Comparison of ENCODE assay signal across 12 mouse cellular contexts in the genomic region with DNA sequence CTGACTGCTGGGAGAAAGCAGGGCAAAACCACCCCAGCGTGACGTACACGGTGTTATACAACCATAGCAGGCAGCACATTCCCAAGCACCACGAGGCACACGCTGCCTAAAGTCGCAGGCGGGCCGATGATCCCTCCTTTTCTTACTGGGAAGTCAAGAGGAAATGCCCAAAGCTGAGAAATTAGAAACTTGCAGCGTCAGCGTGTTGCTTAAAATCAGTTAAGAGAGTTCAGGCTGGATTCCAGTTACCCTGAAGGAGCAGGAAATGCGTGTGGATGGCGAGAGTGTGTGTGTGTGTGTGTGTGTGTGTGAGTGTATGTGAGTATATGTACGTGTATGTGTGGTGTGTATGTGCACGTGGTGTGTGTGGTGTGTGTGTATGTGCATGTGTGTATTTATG. TPM values are rescaled to one million over a fixed set of nuclear protein-coding genes. Genes with fewer than 3 reads are reported as not detected.
DNase-seq lines count a peak whose midpoint lies in the region; ATAC-seq and TF ChIP-seq lines count a peak whose summit lies in the region.
"Had no signal": no experiment of that assay in that cellular context is flagged by ENCODE, and none has a peak within 500 bp of the region (broad histone marks: within the 10 kb centered on the region; RNA-seq: fewer than 3 reads in every experiment).

No protein-coding gene starts in this region.

- no peaks in the 10 kb centered on the region for H3K9me3 ChIP-seq in embryonic facial prominence, embryonic 10.5 days
- no peaks in the 10 kb centered on the region for H3K9me3 ChIP-seq in kidney, postnatal 0 days (replicated peaks; ENCODE audit: low read length)
- H3K9me3 ChIP-seq: midbrain, embryonic 12.5 days had no signal

- DNase-seq in heart, adult 11 months, result peak; percentile 93
- DNase-seq in heart, postnatal 25 days (ENCODE audit: low spot score), result no peak
- peak; percentile 53 for DNase-seq in 416B (ENCODE audit: low read depth)
- peak; percentile 20 for DNase-seq in embryonic facial prominence, embryonic 10.5 days (ENCODE audit: low spot score)
- DNase-seq in kidney, postnatal 0 days (ENCODE audit: low spot score), result peak; percentile 88
- DNase-seq in thymus, adult 2 months, result no peak
- DNase-seq in cerebellum, postnatal 14 days, result no peak
- DNase-seq: cerebellum, adult 11 months; heart, adult 2 months had no signal

- no peaks in the 10 kb centered on the region for H3K36me3 ChIP-seq in embryonic facial prominence, embryonic 10.5 days (replicated peaks)
- H3K36me3 ChIP-seq in kidney, postnatal 0 days (ENCODE audit: insufficient read depth, low read length), result no peaks in the 10 kb centered on the region
- H3K36me3 ChIP-seq in thymus, adult 2 months (ENCODE audit: control insufficient read depth, insufficient read depth, low read length), result no peaks in the 10 kb centered on the region
- H3K36me3 ChIP-seq: midbrain, embryonic 12.5 days had no signal

- 72% methylated on average over 14 of the region's 14 CpGs for WGBS in embryonic facial prominence, embryonic 10.5 days
- 18% methylated on average over 14 of the region's 14 CpGs for WGBS in kidney, postnatal 0 days
- WGBS in thymus, adult 2 months, result 32% methylated on average over 14 of the region's 14 CpGs

- no peak overlapping the region for H3K9ac ChIP-seq in kidney, postnatal 0 days (ENCODE audit: low read depth, low read length)
- H3K9ac ChIP-seq: midbrain, embryonic 12.5 days had no signal

- H3K4me2 ChIP-seq in kidney, postnatal 0 days (ENCODE audit: low read length), result no peak overlapping the region
- H3K4me2 ChIP-seq: midbrain, embryonic 12.5 days had no signal

- H3K27me3 ChIP-seq in embryonic facial prominence, embryonic 10.5 days (replicated peaks; ENCODE audit: low read depth, poor library complexity, severe bottlenecking), result no peaks in the 10 kb centered on the region
- H3K27me3 ChIP-seq in kidney, postnatal 0 days (ENCODE audit: insufficient read depth, low read length), result no peaks in the 10 kb centered on the region
- no peaks in the 10 kb centered on the region for H3K27me3 ChIP-seq in thymus, adult 2 months (ENCODE audit: control insufficient read depth, insufficient read depth, low read length)
- H3K27me3 ChIP-seq: midbrain, embryonic 12.5 days had no signal

- intact Hi-C loops in heart, postnatal 25 days (cut with DNase I), result no loop called here

- no peak overlapping the region for H3K4me3 ChIP-seq in embryonic facial prominence, embryonic 10.5 days
- H3K4me3 ChIP-seq in kidney, postnatal 0 days (replicated peaks; ENCODE audit: low read depth, low read length), result no peak overlapping the region
- no peak overlapping the region for H3K4me3 ChIP-seq in thymus, adult 2 months (ENCODE audit: control insufficient read depth, insufficient read depth, low read length)
- H3K4me3 ChIP-seq: heart, adult 2 months; midbrain, embryonic 12.5 days had no signal

- TF ChIP-seq CTCF in kidney, postnatal 0 days (IDR thresholded peaks at IDR 0.05; ENCODE audit: low read depth), result no peak
- TF ChIP-seq CTCF in thymus, adult 2 months (IDR thresholded peaks at IDR 0.05; ENCODE audit: borderline replicate concordance, control insufficient read depth, extremely low read depth, insufficient read depth, low read length, poor library complexity), result no peak

- ATAC-seq in kidney, postnatal 0 days (replicated peaks; ENCODE audit: low FRiP score, low read depth), result peak; percentile 66; the same call in 1 of the 2 replicates
- no peak for ATAC-seq in erythroid progenitor cell, adult 5-6 weeks (replicated peaks; ENCODE audit: low FRiP score, poor library complexity, severe bottlenecking)
- ATAC-seq: hindbrain, postnatal 0 days had no signal

- H3K4me1 ChIP-seq in embryonic facial prominence, embryonic 10.5 days, result peaks cover 24% of the 10 kb centered on the region
- H3K4me1 ChIP-seq in kidney, postnatal 0 days (replicated peaks; ENCODE audit: insufficient read depth, low read length), result peaks cover 24% of the 10 kb centered on the region
- H3K4me1 ChIP-seq in thymus, adult 2 months (replicated peaks; ENCODE audit: control insufficient read depth, insufficient read depth, low read length), result peaks cover 14% of the 10 kb centered on the region
- H3K4me1 ChIP-seq: midbrain, embryonic 12.5 days had no signal

- TF ChIP-seq POLR2A in thymus, adult 2 months (IDR thresholded peaks at IDR 0.05; ENCODE audit: control insufficient read depth, extremely low read depth, insufficient read depth, low read length, poor library complexity), result no peak

- H3K27ac ChIP-seq in embryonic facial prominence, embryonic 10.5 days (replicated peaks), result no peak overlapping the region
- H3K27ac ChIP-seq in kidney, postnatal 0 days, result peak overlapping the region; percentile 67
- no peak overlapping the region for H3K27ac ChIP-seq in thymus, adult 2 months (ENCODE audit: control insufficient read depth, insufficient read depth, low read length)
- H3K27ac ChIP-seq: heart, adult 2 months; hindbrain, postnatal 0 days; midbrain, embryonic 12.5 days had no signal

RNA-seq across cellular contexts. Expression of a gene that starts 16.8 kb away (rescaled TPM):
- total RNA-seq in heart, postnatal 25 days (2021), result 1 to 10 TPM; 5.1 to 6.9 TPM
- polyA plus RNA-seq in embryonic facial prominence, embryonic 10.5 days (2016; fragmentation: Nextera tagmentation; extraction: Ambion mirVana), result 5.2 and 7.2 TPM in 2 replicates
- polyA plus RNA-seq in kidney, postnatal 0 days (2015; fragmentation: Nextera tagmentation; extraction: Ambion mirVana), result 166 and 180 TPM in 2 replicates
- polyA plus RNA-seq in thymus, adult 2 months (2012; rRNA removed), result 15.7 and 18.5 TPM in 2 replicates
- total RNA-seq in erythroid progenitor cell, adult 5-6 weeks (2015; ENCODE audit: low replicate concordance), result 3.2 TPM in 1 of 2 replicates, not detected in the other
- not detected in 2 replicates for total RNA-seq in erythroid progenitor cell, adult 5-6 weeks (2017; ENCODE audit: low replicate concordance)

RNA-seq across cellular contexts. Expression of a gene that starts 50.4 kb away (rescaled TPM):
- not detected for total RNA-seq in heart, postnatal 25 days (2021)
- 0.16 and 0.24 TPM in 2 replicates for polyA plus RNA-seq in embryonic facial prominence, embryonic 10.5 days (2016; fragmentation: Nextera tagmentation; extraction: Ambion mirVana)
- 0.63 and 0.75 TPM in 2 replicates for polyA plus RNA-seq in kidney, postnatal 0 days (2015; fragmentation: Nextera tagmentation; extraction: Ambion mirVana)
- polyA plus RNA-seq in thymus, adult 2 months (2012; rRNA removed), result 0.96 TPM in 2 replicates
- total RNA-seq in erythroid progenitor cell, adult 5-6 weeks (2015; ENCODE audit: low replicate concordance), result not detected in 2 replicates
- not detected in 2 replicates for total RNA-seq in erythroid progenitor cell, adult 5-6 weeks (2017; ENCODE audit: low replicate concordance)

Comparison
In these comparisons a context has a peak if more than half of its experiments do, and no peak if none do; other contexts are left out.
1. DNase-seq: peak in heart, adult 11 months (single experiment), 416B (single experiment), embryonic facial prominence, embryonic 10.5 days (single experiment) and kidney, postnatal 0 days (single experiment); none in heart, postnatal 25 days (single experiment), thymus, adult 2 months (single experiment) and cerebellum, postnatal 14 days (0 of 2).